Mouse (Mus musculus) heart, adult 2 months (tissue): Measurements from ENCODE around the gene Tomm6. TPM values are rescaled to one million over a fixed set of nuclear protein-coding genes. Genes with fewer than 3 reads are reported as not detected.
A peak's percentile ranks its signal among the peaks of the same experiment; 100 is the strongest.

Experiments
- DNase-seq, 2 experiments: peaks; one replicate each; pipeline ENCODE4 v3.0.0; 2021
- H3K27ac ChIP-seq: fragments of 200-600 bp; 2 replicates; pipeline ENCODE4 v1.8.1; 2022
- H3K27me3 ChIP-seq: fragments of 200-500 bp; 2 replicates; pipeline ENCODE4 v1.6.1; 2012; ENCODE audit warnings: mild to moderate bottlenecking, low read length, inconsistent platforms, mixed read lengths; ENCODE audit not compliant: control insufficient read depth, insufficient read depth
- H3K36me3 ChIP-seq: fragments of 200-500 bp; 2 replicates; pipeline ENCODE4 v1.6.1; 2012; ENCODE audit warnings: low read length, inconsistent platforms; ENCODE audit not compliant: control insufficient read depth, insufficient read depth
- H3K4me1 ChIP-seq: fragments of 200-500 bp; 2 replicates; pipeline ENCODE4 v1.6.1; 2011; ENCODE audit warnings: low read length; ENCODE audit not compliant: control insufficient read depth, insufficient read depth
- H3K4me3 ChIP-seq: fragments of 200-600 bp; 2 replicates; pipeline ENCODE4 v1.8.1; 2022
- H3K79me2 ChIP-seq: fragments of 200-500 bp; replicated peaks from 2 replicates; pipeline ENCODE4 v1.6.1; 2012; ENCODE audit warnings: mild to moderate bottlenecking, inconsistent platforms, low read length, moderate library complexity, mixed read lengths; ENCODE audit not compliant: control insufficient read depth, insufficient read depth
- H3K9ac ChIP-seq: fragments of 200-500 bp; 2 replicates; pipeline ENCODE4 v1.6.1; 2012; ENCODE audit warnings: low read depth, mild to moderate bottlenecking, control low read depth, inconsistent platforms, low read length, mixed read lengths
- CTCF ChIP-seq: fragments of 200-600 bp; IDR thresholded peaks from 2 replicates; pipeline ENCODE4 v1.8.1; 2022; ENCODE audit warnings: antibody characterized with exemption, mild to moderate bottlenecking, moderate library complexity
- EP300 ChIP-seq: fragments of 200-500 bp; IDR thresholded peaks from 2 replicates; pipeline ENCODE4 v1.6.1; 2011; ENCODE audit warnings: low read depth, low read length, control low read depth; ENCODE audit not compliant: insufficient read depth
- POLR2A ChIP-seq: fragments of 200-500 bp; IDR thresholded peaks from 2 replicates; pipeline ENCODE4 v1.6.1; 2011; ENCODE audit warnings: mild to moderate bottlenecking, low read depth, low read length, control low read depth; ENCODE audit not compliant: insufficient read depth
- WGBS: fragments of 180-500 bp; shearing (Covaris S2); methylation state at CpG from one replicate; pipeline ENCODE4 v1.1.7; 2018; 5-methylcytosine and 5-hydroxymethylcytosine counted together
- intact Hi-C: fragments of 180-260 bp; cut with DNase I; formaldehyde crosslinking; loops from one replicate; pipeline ENCODE4 v1.15.1; 2025
- polyA plus RNA-seq: library from polyadenylated mRNA; depleted of rRNA; stranded (reverse); fragments of >200 nt; gene quantifications from 2 replicates; pipeline ENCODE4 v1.2.3, GENCODE M21; 2012
- total RNA-seq, 2 experiments: library from RNA; stranded (reverse); gene quantifications; 2 replicates each; pipeline ENCODE4 v1.2.3; 2021

Tomm6 gene
- total and polyA plus RNA-seq, 3 experiments: 68.1 to 125 (median 113) TPM

GRCm38 (mm10) chr17:47701793-47702192, 13.6 kb upstream of the Tomm6 start:
- no peaks in the 10 kb centered on the region for H3K79me2 ChIP-seq
- H3K4me1 ChIP-seq: no peaks in the 10 kb centered on the region
- no peaks in the 10 kb centered on the region for H3K36me3 ChIP-seq
- DNase-seq: no peak
- H3K9ac ChIP-seq: no peak overlapping the region
- WGBS: 73% methylated on average over 9 of the region's 9 CpGs
- TF ChIP-seq EP300: no peak
- TF ChIP-seq CTCF: no peak
- TF ChIP-seq POLR2A: no peak
- H3K27ac ChIP-seq: no peak overlapping the region
- intact Hi-C loops: no loop called here
- H3K4me3 ChIP-seq: no peak overlapping the region
- H3K27me3 ChIP-seq: no peaks in the 10 kb centered on the region

GRCm38 (mm10) chr17:47699055-47699454, 10.9 kb upstream of the Tomm6 start:
- no peaks in the 10 kb centered on the region for H3K79me2 ChIP-seq
- no peaks in the 10 kb centered on the region for H3K4me1 ChIP-seq
- H3K9ac ChIP-seq: no peak overlapping the region
- 75% methylated on average over 2 of the region's 2 CpGs for WGBS
- H3K36me3 ChIP-seq: no peaks in the 10 kb centered on the region
- no peak overlapping the region for H3K4me3 ChIP-seq
- no peaks in the 10 kb centered on the region for H3K27me3 ChIP-seq
- no peak overlapping the region for H3K27ac ChIP-seq
- DNase-seq: no peak
- intact Hi-C loops: no loop called here
- no peak for TF ChIP-seq CTCF

- intact Hi-C loops: no loop called here
- Histone ChIP-seq H3K9ac (no peak overlapping the region), H3K27me3 (no peaks in the 10 kb centered on the region), H3K79me2 (no peaks in the 10 kb centered on the region), H3K4me3 (no peak overlapping the region), H3K4me1 (0 out of 2 replicates have a peak, but pooled peaks cover 1% of the 10 kb centered on the region), H3K36me3 (no peaks in the 10 kb centered on the region), H3K27ac (no peak overlapping the region)
- 93% methylated on average over 10 of the region's 10 CpGs for WGBS
- no peak for DNase-seq
- TF ChIP-seq EP300 (no peak), CTCF (no peak), POLR2A (no peak)
Measured at GRCm38 (mm10) chr17:47698156-47698555, 10.0 kb upstream of the Tomm6 start.

- H3K4me1 ChIP-seq: 0 out of 2 replicates have a peak, but pooled peaks cover 1% of the 10 kb centered on the region
- WGBS: under 1% methylated on average over 23 of the region's 23 CpGs
- no peaks in the 10 kb centered on the region for H3K79me2 ChIP-seq
- DNase-seq: no peak
- TF ChIP-seq CTCF: no peak
- TF ChIP-seq POLR2A: no peak
- no peak for TF ChIP-seq EP300
- peak overlapping the region; percentile 77 for H3K27ac ChIP-seq
- H3K36me3 ChIP-seq: no peaks in the 10 kb centered on the region
- peak overlapping the region; percentile 81 for H3K4me3 ChIP-seq
- no peaks in the 10 kb centered on the region for H3K27me3 ChIP-seq
- intact Hi-C loops: loop anchor here (2.0 kb wide), 2 partner anchors 41 to 185 kb away; partner anchors contain the start of gene Tfeb
- H3K9ac ChIP-seq: peak overlapping the region; percentile 91
Measured at GRCm38 (mm10) chr17:47695337-47695710, 7.1 kb upstream of the Tomm6 start.

- H3K36me3 ChIP-seq: no peaks in the 10 kb centered on the region
- intact Hi-C loops: loop anchor here (2.0 to 5.0 kb wide), 3 partner anchors 42 to 327 kb away; partner anchors contain the start of genes Mrps10 and Tfeb
- DNase-seq: peak; percentile 97 to 98
- TF ChIP-seq POLR2A (peak; percentile 66), CTCF (peak; percentile 74), EP300 (no peak; the same call in 1 of the 2 replicates)
- peak within 1 kb of the TSS; percentile 81 for H3K4me3 ChIP-seq
- no peaks in the 10 kb centered on the region for H3K27me3 ChIP-seq
- 0 out of 2 replicates have a peak, but pooled peaks cover 1% of the 10 kb centered on the region for H3K4me1 ChIP-seq
- H3K9ac ChIP-seq: peak within 1 kb of the TSS; percentile 91
- no peaks in the 10 kb centered on the region for H3K79me2 ChIP-seq
- under 1% methylated on average over 74 of the region's 82 CpGs for WGBS
- H3K27ac ChIP-seq: peak within 1 kb of the TSS; percentile 77
Measured at GRCm38 (mm10) chr17:47694503-47695336, 6.5 kb upstream of the Tomm6 start, which contains the start of gene Prickle4. TSS of gene Prickle4 (minus strand) at chr17:47694736.

- no peak for DNase-seq
- peak within 1 kb of the TSS; percentile 91 for H3K9ac ChIP-seq
- no peaks in the 10 kb centered on the region for H3K36me3 ChIP-seq
- no peaks in the 10 kb centered on the region for H3K79me2 ChIP-seq
- peak within 1 kb of the TSS; percentile 77 for H3K27ac ChIP-seq
- intact Hi-C loops: loop anchor here (2.0 to 5.0 kb wide), 3 partner anchors 43 to 327 kb away; partner anchors contain the start of genes Mrps10 and Tfeb
- 0 out of 2 replicates have a peak, but pooled peaks cover 1% of the 10 kb centered on the region for H3K4me1 ChIP-seq
- TF ChIP-seq CTCF (no peak), POLR2A (no peak), EP300 (no peak)
- H3K4me3 ChIP-seq: peak within 1 kb of the TSS; percentile 81
- WGBS: 0% methylated on average over 3 of the region's 3 CpGs
- no peaks in the 10 kb centered on the region for H3K27me3 ChIP-seq
Measured at GRCm38 (mm10) chr17:47694442-47694502, 6.1 kb upstream of the Tomm6 start, which contains the start of gene Gm21981. TSS of gene Gm21981 (minus strand) at chr17:47694455.
